Mouse (Mus musculus) stomach, postnatal 0 days (tissue): ENCODE measurements around the gene Stra8.

Experiments
- CTCF ChIP-seq: IDR thresholded peaks from 2 replicates; pipeline ENCODE4 v1.5.1; 2016; ENCODE audit warnings: antibody characterized with exemption, low read depth, mild to moderate bottlenecking, moderate library complexity
- EP300 ChIP-seq: optimal IDR thresholded peaks from 2 replicates; pipeline ENCODE3; 2016; ENCODE audit warnings: antibody characterized with exemption

GRCm38 (mm10) chr6:34884724-34885123 is 35.2 kb upstream of the Stra8 start:
- TF ChIP-seq CTCF (no peak), EP300 (no peak)
